Mouse (Mus musculus) T-helper 17 cell (primary cell): Measurements from ENCODE around the gene Hyal4.

Experiments
- in situ Hi-C, 2 experiments: fragments of 300-600 bp; cut with MboI, MseI; formaldehyde crosslinking; loops; 1 replicate in 1 of 2; 2 replicates in 1 of 2; pipeline ENCODE4 v1.15.1; 2025; ENCODE audit warnings: high pct_unique_total_duplicates in 2 of 2

Hyal4 gene

DNA sequence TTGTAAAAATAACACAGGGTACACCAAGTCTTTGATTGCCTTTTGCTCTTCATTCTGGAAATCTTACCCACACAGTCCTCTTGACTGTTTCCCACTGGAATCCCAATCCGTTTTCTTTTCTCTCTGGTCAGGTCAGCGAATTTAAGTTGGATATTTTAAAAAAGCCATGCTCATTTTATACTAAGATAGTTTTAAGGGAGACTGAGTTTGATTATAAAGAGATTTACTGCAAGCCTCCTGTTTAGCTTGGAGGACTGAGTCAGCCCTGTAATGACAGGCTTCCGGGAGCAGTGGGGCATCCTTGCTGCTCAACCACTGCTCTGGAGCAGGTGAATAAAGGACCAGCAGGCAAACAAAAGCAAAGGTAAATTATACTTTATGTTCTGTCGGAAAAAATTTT, at the start of gene Hyal4:
Gene Hyal4 (plus strand): TSS at position 301 of the 400 bp plus-strand sequence.
- in situ Hi-C loops = no loop called here

DNA sequence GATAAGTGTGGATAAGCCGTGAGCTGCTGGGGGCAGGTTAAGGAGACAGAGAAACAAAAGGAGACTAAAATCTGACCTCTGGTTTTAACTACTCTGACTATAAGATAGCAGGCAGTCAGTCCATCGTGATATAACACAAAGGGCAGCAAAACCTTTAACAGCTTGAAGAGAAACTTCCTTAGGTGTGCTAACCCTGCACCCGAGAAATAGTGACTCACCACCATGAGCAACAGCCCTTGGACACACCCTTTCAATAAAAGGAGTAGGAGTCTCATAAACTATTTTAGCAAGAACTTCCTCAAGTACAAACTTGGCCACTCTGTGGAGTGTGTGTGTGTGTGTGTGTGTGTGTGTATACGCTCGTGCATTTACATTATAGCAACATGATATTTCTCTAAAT, 41.0 kb upstream of the Hyal4 start:
- in situ Hi-C loops = no loop called here

DNA sequence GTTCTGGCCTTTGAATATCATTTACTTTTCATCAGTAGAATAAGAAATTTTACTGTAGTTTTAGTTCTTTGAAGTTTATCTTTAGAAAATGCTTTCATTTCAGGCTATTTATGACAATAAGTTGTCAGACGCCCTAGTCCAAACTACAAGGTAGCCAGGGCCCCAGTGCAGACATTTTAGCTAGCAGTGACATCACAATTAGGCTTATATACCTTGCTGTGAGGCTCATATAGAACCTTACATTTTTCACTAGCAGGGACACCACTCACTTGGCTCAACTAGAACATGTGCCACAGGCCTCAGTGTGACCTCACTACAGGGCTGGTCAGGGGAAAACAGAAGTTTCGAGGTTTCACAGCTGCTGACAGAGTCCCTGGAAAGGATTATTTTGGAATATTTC, 40.6 kb upstream of the Hyal4 start:
- in situ Hi-C loops = no loop called here

DNA sequence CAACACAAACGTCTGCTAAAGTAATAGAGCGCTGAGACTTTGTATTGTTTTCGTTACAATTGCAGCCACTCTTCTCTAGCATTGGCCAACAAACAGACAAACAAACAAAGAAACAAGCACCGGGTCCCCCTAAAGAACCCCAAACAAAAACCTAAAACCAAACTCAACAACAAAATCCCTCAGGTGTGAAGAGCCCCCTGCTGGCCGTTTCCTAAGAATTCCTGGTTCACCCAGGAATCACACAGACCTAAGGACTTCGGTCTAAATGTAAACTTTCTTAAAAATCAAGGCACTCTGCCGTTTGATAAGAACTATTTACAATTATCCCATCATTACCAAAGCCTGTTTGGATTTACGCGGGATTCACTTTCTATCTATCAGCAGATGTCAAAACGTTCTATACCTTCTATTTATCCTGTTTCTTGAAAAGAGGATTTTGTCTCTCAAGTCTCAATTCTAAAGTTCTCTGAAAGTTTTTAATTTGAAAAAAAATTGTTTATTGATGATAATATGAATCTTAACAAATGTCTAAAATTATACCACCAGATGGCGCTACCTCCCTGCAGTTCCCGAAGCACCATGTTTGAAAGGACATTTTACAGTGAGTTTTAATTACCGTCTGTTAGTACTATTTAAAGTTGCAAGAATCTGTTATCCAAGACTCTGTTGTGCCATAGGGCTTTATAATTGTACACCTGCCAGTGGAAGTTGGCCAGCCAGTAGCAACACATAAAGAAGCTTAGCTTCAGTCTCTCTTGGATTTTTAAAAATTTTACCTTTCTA, 26.6 kb upstream of the Hyal4 start:
- in situ Hi-C loops = no loop called here

DNA sequence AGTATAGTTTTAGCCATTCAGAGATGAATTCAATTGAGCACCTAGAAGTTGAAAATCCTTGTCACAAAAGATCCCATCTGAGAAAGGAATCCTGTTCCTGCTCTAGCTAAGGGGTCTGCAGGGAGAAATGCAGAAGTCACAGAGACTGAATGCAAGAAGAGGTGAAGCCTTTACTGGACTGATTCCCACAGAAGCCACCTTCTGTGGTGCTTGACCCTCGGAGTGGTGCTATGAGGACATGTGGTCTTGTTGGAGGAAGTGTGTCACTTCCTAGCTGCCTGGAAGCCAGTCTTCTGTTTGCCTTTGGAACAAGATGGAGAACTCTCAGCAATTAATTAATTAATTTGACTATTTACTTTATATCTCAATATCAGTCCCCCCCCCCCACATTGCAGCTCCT, 20.0 kb upstream of the Hyal4 start:
- in situ Hi-C loops = no loop called here

DNA sequence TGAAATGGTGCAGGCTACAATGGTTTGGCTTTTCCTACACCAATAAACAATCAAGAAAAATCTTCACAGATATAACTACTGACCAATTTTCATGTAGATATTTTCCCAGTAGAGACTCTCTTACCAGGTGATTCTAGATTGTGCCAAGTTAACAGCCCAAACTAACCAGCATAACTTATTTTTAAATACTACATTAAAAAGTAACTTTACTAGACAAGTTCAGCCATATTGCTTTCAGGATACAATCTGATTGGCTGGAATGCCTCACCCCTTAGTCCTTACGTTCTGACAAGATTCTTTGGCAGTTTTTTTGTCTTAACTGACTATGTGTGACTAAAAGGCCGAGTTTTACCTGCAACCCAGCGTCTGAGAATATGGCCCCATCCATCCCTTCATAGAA, 15.2 kb upstream of the Hyal4 start, which contains the start of gene Hyal6:
Gene Hyal6 (plus strand): TSS at position 301 of the 400 bp plus-strand sequence.
- in situ Hi-C loops = no loop called here

DNA sequence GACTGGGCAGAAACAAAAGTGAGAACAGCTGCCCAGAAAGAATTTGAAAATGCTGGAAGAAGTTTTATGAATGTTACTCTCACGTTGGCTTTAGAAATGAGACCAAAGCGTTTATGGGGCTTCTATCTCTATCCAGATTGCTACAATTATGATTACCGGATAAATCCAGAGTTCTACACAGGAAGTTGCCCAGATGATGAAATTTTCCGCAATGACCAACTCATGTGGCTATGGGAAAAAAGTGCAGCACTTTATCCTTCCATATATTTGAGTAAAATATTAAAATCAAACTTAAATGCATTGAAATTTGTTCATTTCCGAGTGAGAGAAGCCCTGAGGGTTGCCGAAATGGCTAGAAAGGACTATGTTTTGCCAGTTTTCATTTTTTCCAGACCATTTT, 13.6 kb upstream of the Hyal4 start:
- in situ Hi-C loops = no loop called here

DNA sequence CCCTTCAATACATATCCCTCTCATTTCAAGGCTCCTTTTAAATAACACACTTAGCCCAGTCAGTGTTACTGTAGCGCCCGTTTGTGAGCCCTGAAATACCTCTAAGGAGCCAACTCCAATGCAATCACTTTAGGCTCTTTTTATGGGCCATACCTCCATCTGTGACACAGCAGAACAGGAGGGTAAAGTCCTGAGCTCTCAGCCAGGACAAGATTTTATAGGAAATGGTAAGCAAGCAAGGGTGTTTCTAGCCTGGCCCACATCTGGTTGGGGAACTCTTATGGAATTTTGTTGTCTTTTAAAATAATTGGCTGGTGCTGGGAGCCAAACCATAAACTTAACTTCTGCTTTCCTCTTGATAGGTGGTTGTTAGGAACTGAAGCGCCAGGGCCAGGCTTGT, 11.2 kb downstream of the Hyal4 start:
- in situ Hi-C loops = no loop called here

DNA sequence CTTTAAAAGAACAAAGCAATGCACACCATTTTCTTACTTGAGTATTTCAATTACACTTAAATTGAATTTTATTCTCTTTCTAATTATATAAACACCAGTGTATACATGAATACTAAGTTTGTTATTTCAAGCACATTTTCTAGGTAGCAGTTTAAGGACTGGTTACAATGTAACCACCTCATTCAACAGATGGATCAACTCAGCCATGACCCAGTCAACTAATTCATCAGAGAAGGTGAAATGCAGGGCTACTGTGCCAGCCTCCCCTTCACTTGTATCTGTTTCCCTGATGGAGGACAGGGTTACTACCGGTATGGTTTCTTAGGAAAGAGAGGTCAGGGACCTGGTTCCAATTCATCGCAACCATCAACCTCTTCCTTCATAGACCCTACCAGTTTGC, 18.1 kb downstream of the Hyal4 start:
- in situ Hi-C loops = no loop called here

DNA sequence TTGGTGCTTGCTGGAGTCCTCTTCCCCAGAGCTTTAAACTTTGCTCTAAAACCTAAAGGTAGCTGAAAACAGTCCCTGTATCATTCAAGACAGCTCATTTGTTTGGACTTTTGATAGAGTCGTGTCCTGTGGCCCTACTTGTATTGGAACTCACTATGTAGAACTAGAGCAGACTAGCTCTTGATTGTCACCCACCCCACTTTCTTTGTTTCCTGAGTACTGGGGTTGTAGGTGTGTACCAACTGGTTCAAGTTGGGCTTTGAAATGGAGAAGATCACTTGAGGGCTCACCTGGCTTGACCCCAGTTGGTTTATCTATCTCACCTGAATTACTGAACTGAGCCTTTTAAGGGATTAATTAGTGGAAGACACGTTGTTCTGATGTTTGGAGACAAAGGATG, 31.1 kb downstream of the Hyal4 start:
- in situ Hi-C loops = no loop called here

DNA sequence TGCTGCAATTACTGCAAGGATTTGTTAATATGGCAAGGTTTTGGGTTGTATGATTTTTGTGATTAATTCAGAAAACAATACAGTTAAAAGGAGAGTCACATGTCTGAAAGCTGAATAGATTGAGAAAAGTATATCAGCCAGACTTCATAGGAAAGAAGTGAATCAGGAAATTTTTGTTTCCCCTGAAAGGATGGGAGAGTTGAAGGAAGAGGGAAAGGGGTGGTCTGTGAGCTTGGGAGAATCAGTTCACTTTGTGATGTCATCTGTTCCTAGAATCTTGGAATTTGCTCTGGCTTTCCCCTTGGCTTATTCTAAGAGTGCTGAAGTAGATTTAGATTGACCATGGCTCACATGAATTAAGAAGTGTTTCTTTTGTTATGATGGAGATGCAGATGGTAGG, 42.8 kb downstream of the Hyal4 start, which contains the start of gene Spam1:
Gene Spam1 (plus strand): TSS at position 301 of the 400 bp plus-strand sequence.
- in situ Hi-C loops = no loop called here
